Mouse (Mus musculus): ENCODE measurements around the gene Ubl3.

Gene Ubl3

DNA sequence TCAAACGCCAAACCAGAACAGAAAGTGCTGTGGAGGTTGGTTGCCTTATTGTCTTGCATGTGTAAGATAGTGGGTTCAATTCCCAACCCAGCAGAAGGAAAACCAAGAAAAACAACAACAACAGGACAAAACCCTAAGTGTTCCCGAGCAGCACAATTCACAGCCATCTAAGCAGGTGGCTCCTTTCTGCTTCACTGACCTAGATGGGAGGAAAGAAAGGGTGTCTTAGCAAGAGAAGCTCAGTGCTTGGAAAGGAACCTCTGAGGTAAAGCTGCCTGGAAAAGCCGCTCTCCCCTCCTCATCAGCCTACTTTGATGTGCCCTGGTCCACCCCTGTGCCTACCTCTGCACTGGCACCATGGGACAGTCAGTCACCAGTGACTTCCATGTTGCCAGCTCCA, 70.8 kb downstream of the Ubl3 start:
- no peak for DNase-seq (ENCODE audit: low spot score)

DNA sequence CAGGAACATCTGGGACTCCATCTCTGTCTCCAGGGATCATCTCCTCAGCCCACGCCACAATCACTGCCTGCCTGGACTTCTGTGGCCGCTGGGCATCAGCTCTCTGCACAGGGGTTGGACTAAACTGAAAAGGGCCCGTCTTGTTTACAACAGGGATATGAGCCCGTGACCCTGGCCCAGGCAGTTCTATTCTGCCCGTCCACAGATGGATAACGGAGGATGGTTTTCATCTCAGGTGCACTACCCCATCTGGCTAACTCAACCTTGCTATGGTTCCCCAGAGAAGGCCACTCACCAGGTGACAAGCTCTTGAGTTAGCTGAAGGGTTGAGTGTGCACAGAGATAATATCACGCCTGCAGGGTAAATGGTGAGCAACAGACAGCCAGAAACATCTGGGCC, 78.2 kb downstream of the Ubl3 start:
- DNase-seq (ENCODE audit: low spot score), result no peak

DNA sequence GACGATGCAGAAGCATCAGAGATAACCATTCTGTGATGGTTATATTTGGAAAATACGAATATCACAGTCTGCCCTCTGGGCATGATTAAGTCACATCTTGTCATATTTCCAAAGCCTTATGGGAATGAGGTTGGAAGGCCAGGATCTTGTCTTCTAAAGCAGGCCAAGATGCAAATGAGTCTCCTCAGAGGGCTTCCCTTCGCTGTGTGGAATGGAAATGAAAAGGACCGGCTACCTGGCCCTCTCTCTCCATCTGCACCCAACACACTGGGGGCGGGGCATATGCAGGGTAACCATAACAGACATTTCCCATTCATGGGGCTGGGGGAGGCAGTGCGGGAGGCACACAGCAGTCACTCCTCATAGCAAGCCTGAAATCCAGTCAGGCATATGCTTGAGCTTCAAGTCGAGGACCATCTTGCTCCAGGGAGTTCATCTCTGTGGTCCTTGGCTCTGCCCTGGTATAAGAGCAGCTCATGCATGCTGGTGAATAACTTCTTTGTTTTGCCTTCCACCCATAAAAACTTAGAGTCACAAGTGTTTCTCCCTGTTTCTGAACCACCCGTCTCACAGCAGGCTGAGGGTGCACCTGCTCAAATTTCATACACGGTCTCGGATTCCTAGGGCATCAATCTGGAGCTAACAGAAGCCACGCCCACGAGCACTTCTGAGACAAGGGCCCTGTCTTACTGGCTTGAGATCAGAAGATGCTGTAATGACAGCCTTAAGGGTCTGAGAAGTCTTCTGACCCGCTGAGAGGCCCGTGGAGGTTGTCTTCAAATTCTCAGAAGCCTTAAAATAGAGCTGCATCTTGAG, 83.8 kb downstream of the Ubl3 start:
- DNase-seq (ENCODE audit: low spot score), result no peak

DNA sequence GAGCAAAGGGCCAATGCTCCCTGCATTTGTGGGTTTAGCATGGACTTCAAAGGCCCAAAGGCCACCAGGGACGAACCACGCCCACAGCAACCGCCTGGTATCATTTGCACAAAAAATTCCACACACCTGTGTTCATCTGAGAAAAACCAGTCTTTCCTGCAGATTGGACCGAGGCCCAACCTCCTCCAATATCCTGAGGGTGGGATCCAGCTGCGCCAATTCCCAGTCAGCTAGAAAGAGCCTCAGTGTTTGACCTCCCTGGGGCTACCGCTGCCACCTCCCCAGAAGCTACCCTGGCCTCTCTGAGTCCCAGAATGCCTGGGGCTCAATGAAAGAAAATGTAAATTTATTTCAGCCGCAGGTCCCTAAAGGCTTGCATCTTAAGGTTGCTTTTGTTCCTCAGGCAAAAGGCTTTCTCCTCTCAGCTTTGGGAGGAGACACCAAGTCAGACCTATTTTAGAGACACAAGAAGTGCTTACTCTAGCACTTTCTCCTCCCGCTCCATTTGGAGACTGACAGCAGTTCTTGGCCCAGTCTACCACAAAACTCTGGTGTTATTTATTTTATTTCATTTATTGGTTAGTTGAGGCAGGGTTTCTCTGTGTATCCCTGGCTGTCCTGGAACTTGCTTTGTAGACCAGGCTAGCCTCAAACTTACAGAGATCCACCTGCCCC, 85.5 kb downstream of the Ubl3 start:
- no peak for DNase-seq (ENCODE audit: low spot score)

DNA sequence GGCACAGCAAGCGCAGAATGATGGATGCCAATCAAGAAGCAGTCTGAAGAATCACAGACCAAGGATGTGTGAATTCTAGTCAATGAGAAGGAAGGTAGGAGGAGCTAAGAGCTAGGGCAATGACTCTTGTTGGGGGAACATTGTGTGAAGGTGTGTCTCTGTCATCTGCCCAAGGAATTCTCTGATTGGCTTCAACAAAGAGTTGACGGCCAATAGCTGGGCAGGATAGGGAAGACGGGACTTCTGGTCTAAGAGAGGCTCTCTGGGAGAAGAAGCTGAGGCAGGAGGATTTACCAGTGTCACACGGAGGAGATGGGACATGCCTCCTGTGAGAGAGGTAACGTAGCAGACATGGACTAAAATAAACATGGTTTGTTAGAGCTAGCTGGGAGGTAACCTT, 86.5 kb downstream of the Ubl3 start:
- DNase-seq (ENCODE audit: low spot score), result no peak

DNA sequence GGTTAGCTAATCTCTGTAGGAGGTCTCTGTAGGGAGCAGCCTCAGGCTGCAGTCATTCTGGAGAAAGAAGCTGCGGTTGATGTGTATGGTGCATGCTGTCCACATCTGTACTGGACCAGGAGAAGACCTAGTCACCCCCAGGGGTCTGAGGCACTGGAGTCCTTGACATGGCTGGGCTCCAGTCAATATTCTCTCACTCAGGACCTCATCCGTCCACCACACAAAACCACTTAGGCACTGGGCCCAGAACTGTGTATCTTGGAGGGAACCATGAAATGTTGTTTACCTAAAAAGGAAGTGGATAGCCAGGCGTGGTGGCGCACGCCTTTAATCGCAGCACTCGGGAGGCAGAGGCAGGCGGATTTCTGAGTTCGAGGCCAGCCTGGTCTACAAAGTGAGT, 87.5 kb downstream of the Ubl3 start:
- no peak for DNase-seq (ENCODE audit: low spot score)

DNA sequence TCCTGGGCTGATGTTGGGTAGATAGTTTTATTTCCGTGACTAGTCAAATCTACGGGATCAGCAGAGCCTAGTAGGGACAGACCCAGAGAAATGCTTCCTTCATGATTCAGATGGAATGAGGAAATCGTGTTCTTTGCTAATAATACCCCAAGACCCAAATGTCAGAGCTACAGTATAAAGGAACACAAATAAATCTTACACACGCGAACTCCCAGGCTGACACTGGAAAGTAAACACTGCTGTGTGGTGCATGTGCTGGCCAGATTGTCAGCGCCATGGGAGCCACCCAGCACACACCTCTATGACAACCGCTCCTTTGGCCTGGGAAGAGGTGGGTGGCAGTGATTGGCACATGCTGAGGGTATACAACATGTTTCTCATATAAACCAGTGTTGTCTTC, 88.1 kb downstream of the Ubl3 start:
- no peak for DNase-seq (ENCODE audit: low spot score)

DNA sequence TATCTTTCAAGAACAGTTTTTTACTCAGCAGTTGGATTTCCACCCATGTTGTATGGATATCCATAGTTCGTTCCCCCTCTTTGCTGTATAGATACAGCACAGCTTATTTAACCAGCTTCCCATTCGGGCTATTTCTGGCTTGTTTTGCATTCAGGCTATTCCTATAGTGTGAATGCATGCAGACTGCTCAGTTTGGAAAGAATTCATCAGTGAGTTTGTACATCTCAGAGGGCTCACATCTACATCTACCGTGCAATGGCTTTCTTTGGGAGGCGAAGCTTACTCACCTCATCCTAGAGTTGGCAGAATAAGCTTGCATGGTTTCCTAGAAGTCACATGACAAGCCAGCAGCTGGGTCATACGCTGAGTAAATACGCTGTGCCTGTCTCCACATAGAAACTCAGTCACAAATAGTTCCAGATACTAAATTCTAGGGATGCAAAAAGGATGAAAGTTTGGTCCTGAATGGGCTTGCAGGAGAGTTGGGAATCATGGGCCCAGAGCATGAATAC, 88.8 kb downstream of the Ubl3 start:
- no peak for DNase-seq (ENCODE audit: low spot score)
